Mouse (Mus musculus) limb, embryonic 12.5 days (tissue): ENCODE data around the gene Cxcl15. TPM values are rescaled to one million over a fixed set of nuclear protein-coding genes. Genes with fewer than 3 reads are reported as not detected.
A peak's percentile ranks its signal among the peaks of the same experiment; 100 is the strongest.

Experiments
- ATAC-seq: fragments of 200-750 bp; cut with Nextera tagmentation; 2 replicates; pipeline ENCODE4 v1.8.0; 2017; ENCODE audit warnings: low read depth, moderate TSS enrichment; ENCODE audit not compliant: insufficient number of reproducible peaks, insufficient read depth, low FRiP score, low TSS enrichment
- H3K27ac ChIP-seq: fragments of 300-500 bp; sonication (generic); 2 replicates; pipeline ENCODE4 v1.5.1; 2016; ENCODE audit warnings: mild to moderate bottlenecking, moderate library complexity
- H3K27me3 ChIP-seq: fragments of 300-500 bp; sonication (generic); 2 replicates; pipeline ENCODE4 v1.6.1; 2016; ENCODE audit warnings: mild to moderate bottlenecking, moderate library complexity
- H3K36me3 ChIP-seq: fragments of 300-500 bp; sonication (generic); 2 replicates; pipeline ENCODE4 v1.6.1; 2016; ENCODE audit warnings: mild to moderate bottlenecking, moderate library complexity
- H3K4me1 ChIP-seq: fragments of 300-500 bp; sonication (generic); replicated peaks from 2 replicates; pipeline ENCODE4 v1.6.1; 2016
- H3K4me2 ChIP-seq: fragments of 300-500 bp; sonication (generic); 2 replicates; pipeline ENCODE4 v1.6.1; 2016; ENCODE audit warnings: mild to moderate bottlenecking, moderate library complexity
- H3K4me3 ChIP-seq: fragments of 300-500 bp; sonication (generic); replicated peaks from 2 replicates; pipeline ENCODE4 v1.5.1; 2016; ENCODE audit warnings: mild to moderate bottlenecking
- H3K9ac ChIP-seq: fragments of 300-500 bp; sonication (generic); replicated peaks from 2 replicates; pipeline ENCODE4 v1.6.1; 2016; ENCODE audit warnings: mild to moderate bottlenecking, moderate library complexity
- H3K9me3 ChIP-seq: fragments of 300-500 bp; sonication (generic); 2 replicates; pipeline ENCODE4 v1.6.1; 2016; ENCODE audit warnings: mild to moderate bottlenecking, moderate library complexity
- WGBS: fragments of 180-500 bp; shearing (Covaris S2); methylation state at CpG from one replicate; pipeline ENCODE4 v1.1.7; 2016; 5-methylcytosine and 5-hydroxymethylcytosine counted together
- polyA plus RNA-seq: library from polyadenylated mRNA; unstranded; fragments of >200 nt; fragmentation: Nextera tagmentation; extraction: Ambion mirVana; gene quantifications from 2 replicates; pipeline ENCODE4 v1.2.1, GENCODE M21; 2016

Gene Cxcl15
- polyA plus RNA-seq, 1 experiment from 2014 or later: not detected

- no peak for ATAC-seq
Observed at GRCm38 (mm10) chr5:90771369-90771768, 23.0 kb upstream of the Cxcl15 start.

GRCm38 (mm10) chr5:90771880-90772653 lies 22.3 kb upstream of the Cxcl15 start, which contains the start of gene Pf4:
Gene Pf4, plus strand, starts transcription at chr5:90772435.
- Histone ChIP-seq H3K9ac (no peak within 1 kb of the TSS), H3K4me1 (no peaks in the 10 kb centered on the region), H3K4me3 (no peak within 1 kb of the TSS), H3K9me3 (no peaks in the 10 kb centered on the region), H3K27ac (no peak within 1 kb of the TSS), H3K4me2 (no peak within 1 kb of the TSS), H3K27me3 (peaks cover 5% of the 10 kb centered on the region), H3K36me3 (no peaks in the 10 kb centered on the region)
- ATAC-seq: no peak
- 86% methylated on average over 16 of the region's 16 CpGs for WGBS

More at GRCm38 (mm10) chr5:90771369-90771768, 23.0 kb upstream of the Cxcl15 start:
- Histone ChIP-seq H3K27me3 (peaks cover 5% of the 10 kb centered on the region), H3K9ac (no peak overlapping the region), H3K27ac (no peak overlapping the region), H3K36me3 (no peaks in the 10 kb centered on the region), H3K4me1 (no peaks in the 10 kb centered on the region), H3K4me2 (no peak overlapping the region), H3K4me3 (no peak overlapping the region), H3K9me3 (no peaks in the 10 kb centered on the region)
- 71% methylated on average over 3 of the region's 3 CpGs for WGBS

- WGBS: 91% methylated on average over 5 of the region's 5 CpGs
- ATAC-seq: no peak
- H3K9ac ChIP-seq: no peak overlapping the region
Observed at GRCm38 (mm10) chr5:90775562-90775961, 18.8 kb upstream of the Cxcl15 start.

GRCm38 (mm10) chr5:90777621-90778020 lies 16.7 kb upstream of the Cxcl15 start:
- Histone ChIP-seq H3K27me3 (no peaks in the 10 kb centered on the region; the same call in 1 of the 2 replicates), H3K4me2 (no peak overlapping the region), H3K9ac (no peak overlapping the region), H3K4me1 (no peaks in the 10 kb centered on the region), H3K36me3 (no peaks in the 10 kb centered on the region), H3K9me3 (no peaks in the 10 kb centered on the region), H3K27ac (no peak overlapping the region), H3K4me3 (no peak overlapping the region)
- 75% methylated on average over 10 of the region's 10 CpGs for WGBS
- no peak for ATAC-seq

More at GRCm38 (mm10) chr5:90775562-90775961, 18.8 kb upstream of the Cxcl15 start:
- no peaks in the 10 kb centered on the region for H3K9me3 ChIP-seq
- H3K4me2 ChIP-seq: no peak overlapping the region
- no peaks in the 10 kb centered on the region; the same call in 1 of the 2 replicates for H3K27me3 ChIP-seq
- no peaks in the 10 kb centered on the region for H3K4me1 ChIP-seq
- no peak overlapping the region for H3K27ac ChIP-seq
- no peaks in the 10 kb centered on the region for H3K36me3 ChIP-seq
- no peak overlapping the region for H3K4me3 ChIP-seq

- no peaks in the 10 kb centered on the region for H3K9me3 ChIP-seq
- H3K4me1 ChIP-seq: no peaks in the 10 kb centered on the region
- WGBS: 83% methylated on average over 6 of the region's 6 CpGs
- H3K27ac ChIP-seq: no peak overlapping the region
- no peak overlapping the region for H3K4me2 ChIP-seq
- ATAC-seq: no peak
- H3K27me3 ChIP-seq: no peaks in the 10 kb centered on the region; the same call in 1 of the 2 replicates
- no peak overlapping the region for H3K9ac ChIP-seq
- H3K4me3 ChIP-seq: no peak overlapping the region
- no peaks in the 10 kb centered on the region for H3K36me3 ChIP-seq
Observed at GRCm38 (mm10) chr5:90778856-90779255, 15.5 kb upstream of the Cxcl15 start.

GRCm38 (mm10) chr5:90783697-90784096 lies 10.6 kb upstream of the Cxcl15 start:
- no peak overlapping the region for H3K27ac ChIP-seq
- H3K9me3 ChIP-seq: no peaks in the 10 kb centered on the region
- H3K4me1 ChIP-seq: peaks cover 6% of the 10 kb centered on the region; the same call in 1 of the 2 replicates
- H3K36me3 ChIP-seq: no peaks in the 10 kb centered on the region
- WGBS: 80% methylated on average over 3 of the region's 3 CpGs
- peaks cover 12% of the 10 kb centered on the region; the same call in 1 of the 2 replicates for H3K27me3 ChIP-seq
- H3K4me3 ChIP-seq: no peak overlapping the region
- H3K9ac ChIP-seq: no peak overlapping the region
- H3K4me2 ChIP-seq: no peak overlapping the region
- ATAC-seq: no peak

- Histone ChIP-seq H3K9me3 (no peaks in the 10 kb centered on the region), H3K9ac (0 out of 2 replicates have a peak within 1 kb of the TSS, but pooled peaks have one; percentile 23), H3K4me1 (peaks cover 19% of the 10 kb centered on the region), H3K4me3 (peak within 1 kb of the TSS; percentile 38), H3K36me3 (no peaks in the 10 kb centered on the region), H3K4me2 (peak within 1 kb of the TSS; percentile 81), H3K27me3 (peaks cover 12% of the 10 kb centered on the region; the same call in 1 of the 2 replicates), H3K27ac (no peak within 1 kb of the TSS)
- 16% methylated on average over 26 of the region's 26 CpGs for WGBS
- ATAC-seq: peak; percentile 79
Observed at GRCm38 (mm10) chr5:90785659-90786588, 8.4 kb upstream of the Cxcl15 start, which contains the start of gene Cxcl3. Gene Cxcl3, plus strand, starts transcription at chr5:90786103.

GRCm38 (mm10) chr5:90788114-90788513 lies 6.2 kb upstream of the Cxcl15 start:
- Histone ChIP-seq H3K27ac (no peak overlapping the region), H3K36me3 (no peaks in the 10 kb centered on the region), H3K4me3 (no peak overlapping the region), H3K27me3 (peaks cover 12% of the 10 kb centered on the region; the same call in 1 of the 2 replicates), H3K9ac (no peak overlapping the region), H3K4me2 (no peak overlapping the region), H3K9me3 (no peaks in the 10 kb centered on the region), H3K4me1 (peaks cover 19% of the 10 kb centered on the region)
- 76% methylated on average over 4 of the region's 4 CpGs for WGBS
- no peak for ATAC-seq

- Histone ChIP-seq H3K4me3 (no peak overlapping the region), H3K9me3 (no peaks in the 10 kb centered on the region), H3K4me2 (peak overlapping the region; percentile 40), H3K27ac (peak overlapping the region; percentile 64), H3K9ac (no peak overlapping the region), H3K4me1 (peaks cover 19% of the 10 kb centered on the region), H3K27me3 (peaks cover 12% of the 10 kb centered on the region; the same call in 1 of the 2 replicates), H3K36me3 (no peaks in the 10 kb centered on the region)
- no peak for ATAC-seq
- WGBS: 55% methylated on average over 11 of the region's 11 CpGs
Observed at GRCm38 (mm10) chr5:90789306-90790073, 4.8 kb upstream of the Cxcl15 start.

- peak; percentile 71 for ATAC-seq
- Histone ChIP-seq H3K4me2 (peak overlapping the region; percentile 40), H3K9ac (no peak overlapping the region), H3K9me3 (no peaks in the 10 kb centered on the region), H3K27ac (peak overlapping the region; percentile 64), H3K27me3 (peaks cover 8% of the 10 kb centered on the region; the same call in 1 of the 2 replicates), H3K4me3 (no peak overlapping the region), H3K4me1 (peaks cover 19% of the 10 kb centered on the region), H3K36me3 (no peaks in the 10 kb centered on the region)
- WGBS: 8% methylated on average over 8 of the region's 8 CpGs
Observed at GRCm38 (mm10) chr5:90790074-90790502, 4.2 kb upstream of the Cxcl15 start.
